Mouse (Mus musculus): ENCODE data around the gene Gm20883. TPM values are rescaled to one million over a fixed set of nuclear protein-coding genes. Genes with fewer than 3 reads are reported as not detected.
"Not testable (repeated sequence)": the region's sequence is repeated elsewhere in the genome, so short reads cannot be mapped to it uniquely, and the experiment has no call there.

The Gm20883 gene
- not detected in 2 replicates for polyA plus RNA-seq (2015; fragmentation: Nextera tagmentation; extraction: Ambion mirVana)

DNA sequence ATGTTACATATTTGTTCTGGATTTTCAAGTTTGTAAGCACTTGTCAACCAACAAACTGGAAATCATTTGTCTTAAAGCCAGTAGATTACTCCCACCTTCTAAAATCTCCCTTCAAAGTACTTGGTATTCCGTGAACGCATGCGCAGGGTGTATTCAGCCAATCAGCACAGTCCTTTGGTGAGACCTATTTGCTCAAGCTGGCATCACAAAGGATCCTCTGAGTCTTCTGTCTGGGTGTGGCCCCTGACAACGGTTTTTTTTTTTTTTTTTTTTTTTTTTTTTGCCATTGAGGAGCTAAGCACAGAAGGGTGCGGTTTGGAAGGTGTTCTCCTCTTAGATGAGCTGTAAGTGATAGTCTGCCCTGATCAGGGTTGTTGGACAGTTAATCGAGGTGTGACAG is at the start of gene Gm20883:
TSS of gene Gm20883 (plus strand) at position 301 of the 400 bp plus-strand sequence.
- WGBS = no CpG with 5 or more reads among the region's 6 CpGs
- H3K36me3 ChIP-seq; H3K9me3 ChIP-seq; H3K4me2 ChIP-seq; ATAC-seq (ENCODE audit: insufficient read depth, low FRiP score, low read depth); H3K27me3 ChIP-seq (replicated peaks); H3K4me3 ChIP-seq (replicated peaks); H3K9ac ChIP-seq; H3K27ac ChIP-seq; H3K4me1 ChIP-seq: not testable (repeated sequence)
